Mouse (Mus musculus) forebrain, postnatal 0 days (tissue): ENCODE data around the gene Fam228b. TPM values are rescaled to one million over a fixed set of nuclear protein-coding genes. Genes with fewer than 3 reads are reported as not detected.
A peak's percentile ranks its signal among the peaks of the same experiment; 100 is the strongest.

ENCODE experiments used
- ATAC-seq: fragments of 200-750 bp; cut with Nextera tagmentation; 2 replicates; pipeline ENCODE4 v1.8.0; 2017; ENCODE audit warnings: mild to moderate bottlenecking, moderate library complexity
- DNase-seq: peaks from one replicate; pipeline ENCODE4 v3.0.0-alpha.2; 2015
- H3K27ac ChIP-seq: fragments of 300-500 bp; sonication (generic); 2 replicates; pipeline ENCODE4 v1.5.1; 2014; ENCODE audit warnings: low read depth, mild to moderate bottlenecking, antibody characterized with exemption, low read length, moderate library complexity, mixed read lengths
- H3K27me3 ChIP-seq: fragments of 300-500 bp; sonication (generic); 2 replicates; pipeline ENCODE4 v1.6.1; 2014; ENCODE audit warnings: mild to moderate bottlenecking, low read length, mixed read lengths; ENCODE audit not compliant: insufficient read depth
- H3K36me3 ChIP-seq: fragments of 300-500 bp; sonication (generic); 2 replicates; pipeline ENCODE4 v1.6.1; 2014; ENCODE audit warnings: mild to moderate bottlenecking, moderate library complexity; ENCODE audit not compliant: insufficient read depth
- H3K4me1 ChIP-seq: fragments of 300-500 bp; sonication (generic); 2 replicates; pipeline ENCODE4 v1.6.1; 2014; ENCODE audit warnings: antibody characterized with exemption; ENCODE audit not compliant: insufficient read depth
- H3K4me2 ChIP-seq: fragments of 300-500 bp; sonication (generic); 2 replicates; pipeline ENCODE4 v1.6.1; 2014; ENCODE audit warnings: low read depth, mild to moderate bottlenecking, moderate library complexity
- H3K4me3 ChIP-seq: fragments of 300-500 bp; sonication (generic); 2 replicates; pipeline ENCODE4 v1.5.1; 2014; ENCODE audit warnings: low read depth, low read length, mixed read lengths
- H3K9ac ChIP-seq: fragments of 300-500 bp; sonication (generic); 2 replicates; pipeline ENCODE4 v1.6.1; 2014; ENCODE audit warnings: mild to moderate bottlenecking
- H3K9me3 ChIP-seq: fragments of 300-500 bp; sonication (generic); 2 replicates; pipeline ENCODE4 v1.6.1; 2016; ENCODE audit warnings: low read length
- CTCF ChIP-seq: sonication (generic); IDR thresholded peaks from 2 replicates; pipeline ENCODE4 v1.5.1; 2016; ENCODE audit warnings: antibody characterized with exemption, control low read depth, low read depth
- WGBS: fragments of 180-500 bp; shearing (Covaris S2); extraction: QIAGEN DNeasy Blood & Tissue Kit; methylation state at CpG from one replicate; pipeline ENCODE4 v1.1.7; 2014; 5-methylcytosine and 5-hydroxymethylcytosine counted together
- polyA plus RNA-seq: library from polyadenylated mRNA; unstranded; fragments of >200 nt; fragmentation: Nextera tagmentation; extraction: Ambion mirVana; gene quantifications from 2 replicates; pipeline ENCODE4 v1.2.1, GENCODE M21; 2015
- total RNA-seq: library from RNA; depleted of rRNA; stranded (reverse); fragments of >200 nt; gene quantifications from 2 replicates; pipeline ENCODE4 v1.2.3, GENCODE M21; 2014

Fam228b gene
- total and polyA plus RNA-seq, 2 experiments from 2014 or later: 5.8 to 7.8 TPM

DNA sequence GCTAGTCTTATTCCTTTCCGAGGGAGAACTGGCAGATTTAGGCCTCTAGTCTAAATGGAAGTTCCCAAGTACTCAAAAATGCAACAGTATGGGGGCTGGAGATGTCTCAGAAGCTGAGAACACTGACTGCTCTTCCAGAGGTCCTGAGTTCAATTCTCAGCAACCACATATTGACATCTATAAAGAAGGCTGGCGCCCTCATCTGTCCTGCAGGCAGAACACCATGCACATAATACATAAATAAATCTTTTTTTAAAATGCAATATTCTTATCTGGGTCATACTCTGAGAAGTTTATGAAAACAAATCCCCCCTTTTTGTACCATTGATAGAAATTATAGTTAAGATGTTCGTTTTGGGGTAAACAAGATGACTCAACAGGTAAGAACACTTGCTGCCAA, 26.9 kb downstream of the Fam228b start:
- Histone ChIP-seq H3K9me3 (no peaks in the 10 kb centered on the region), H3K27me3 (no peaks in the 10 kb centered on the region), H3K4me3 (no peak overlapping the region), H3K9ac (no peak overlapping the region), H3K36me3 (no peaks in the 10 kb centered on the region), H3K4me2 (no peak overlapping the region), H3K27ac (no peak overlapping the region), H3K4me1 (no peaks in the 10 kb centered on the region)
- DNase-seq (no peak), ATAC-seq (no peak)
- no peak for TF ChIP-seq CTCF
- WGBS: 91% methylated on average over 3 of the region's 3 CpGs

DNA sequence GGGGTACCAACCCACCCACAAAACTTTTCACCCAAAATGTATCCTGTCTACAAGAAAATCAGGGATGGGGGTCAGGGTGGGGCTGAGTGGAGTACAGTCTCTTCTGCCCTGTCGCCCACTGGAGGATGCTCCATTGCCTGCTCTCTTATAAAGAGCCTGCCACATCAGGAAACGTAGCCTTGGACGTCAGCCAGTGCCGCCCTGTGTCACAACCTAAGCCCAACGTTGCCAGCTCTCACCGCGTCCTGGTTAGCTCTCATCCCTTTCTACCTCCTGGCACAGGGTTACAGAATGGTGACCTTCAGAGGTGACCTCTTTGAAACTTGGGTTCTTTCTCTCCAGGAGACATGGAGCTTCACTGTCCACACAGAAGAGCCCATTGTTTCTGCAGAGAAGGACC, 28.2 kb downstream of the Fam228b start:
- H3K4me2 ChIP-seq: no peak overlapping the region
- no peak overlapping the region for H3K4me3 ChIP-seq
- 67% methylated on average over 7 of the region's 7 CpGs for WGBS
- H3K27me3 ChIP-seq: no peaks in the 10 kb centered on the region
- no peaks in the 10 kb centered on the region for H3K4me1 ChIP-seq
- TF ChIP-seq CTCF: no peak
- DNase-seq (no peak), ATAC-seq (no peak)
- H3K36me3 ChIP-seq: no peaks in the 10 kb centered on the region
- H3K27ac ChIP-seq: no peak overlapping the region
- H3K9me3 ChIP-seq: no peaks in the 10 kb centered on the region
- no peak overlapping the region for H3K9ac ChIP-seq

- DNase-seq (no peak), ATAC-seq (no peak)
- no peak for TF ChIP-seq CTCF
- Histone ChIP-seq H3K4me1 (no peaks in the 10 kb centered on the region), H3K9ac (no peak within 1 kb of the TSS), H3K36me3 (no peaks in the 10 kb centered on the region), H3K4me2 (no peak within 1 kb of the TSS), H3K9me3 (no peaks in the 10 kb centered on the region), H3K27me3 (no peaks in the 10 kb centered on the region), H3K4me3 (no peak within 1 kb of the TSS), H3K27ac (no peak within 1 kb of the TSS)
- WGBS: 81% methylated on average over 18 of the region's 18 CpGs
Measured at GRCm38 (mm10) chr12:4738031-4738576, 31.0 kb downstream of the Fam228b start, which contains the start of gene Fam228a. Gene Fam228a, minus strand, starts transcription at chr12:4738430.

GRCm38 (mm10) chr12:4732332-4732731, 36.7 kb downstream of the Fam228b start:
- no peak overlapping the region for H3K27ac ChIP-seq
- no peak overlapping the region for H3K4me3 ChIP-seq
- no peaks in the 10 kb centered on the region for H3K4me1 ChIP-seq
- H3K36me3 ChIP-seq: no peaks in the 10 kb centered on the region
- H3K9ac ChIP-seq: no peak overlapping the region
- no peaks in the 10 kb centered on the region for H3K27me3 ChIP-seq
- DNase-seq (no peak), ATAC-seq (no peak)
- no peak overlapping the region for H3K4me2 ChIP-seq
- 77% methylated on average over 4 of the region's 4 CpGs for WGBS
- no peaks in the 10 kb centered on the region for H3K9me3 ChIP-seq
- TF ChIP-seq CTCF: no peak

GRCm38 (mm10) chr12:4731629-4732028, 37.4 kb downstream of the Fam228b start:
- Histone ChIP-seq H3K9ac (no peak overlapping the region), H3K4me1 (no peaks in the 10 kb centered on the region), H3K4me3 (no peak overlapping the region), H3K36me3 (no peaks in the 10 kb centered on the region), H3K27me3 (no peaks in the 10 kb centered on the region), H3K4me2 (no peak overlapping the region), H3K9me3 (no peaks in the 10 kb centered on the region), H3K27ac (no peak overlapping the region)
- DNase-seq (no peak), ATAC-seq (no peak)
- no peak for TF ChIP-seq CTCF
- 79% methylated on average over 4 of the region's 4 CpGs for WGBS

DNA sequence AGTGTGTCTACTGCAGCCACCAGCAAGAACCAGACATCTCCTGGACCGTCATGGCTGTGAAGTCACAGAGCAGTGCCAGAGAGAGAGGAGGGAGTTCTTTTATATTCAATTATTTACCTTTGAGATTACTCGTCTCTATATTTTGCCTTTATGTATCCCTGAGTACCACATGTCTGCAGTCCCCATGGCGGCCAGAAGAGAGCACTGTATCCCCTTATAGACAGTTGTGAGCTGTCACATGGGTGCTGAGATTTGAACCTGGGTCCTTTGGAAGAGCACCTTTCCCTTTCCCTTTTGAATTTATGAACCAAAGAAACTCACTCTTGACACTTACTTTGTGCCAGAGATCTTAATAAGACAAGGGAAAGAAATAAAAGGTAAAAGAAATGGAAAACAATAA, 39.9 kb downstream of the Fam228b start:
- H3K27ac ChIP-seq: no peak overlapping the region
- no peak for TF ChIP-seq CTCF
- no peak overlapping the region for H3K4me2 ChIP-seq
- no peak overlapping the region for H3K9ac ChIP-seq
- H3K36me3 ChIP-seq: no peaks in the 10 kb centered on the region
- no peaks in the 10 kb centered on the region for H3K27me3 ChIP-seq
- no peak overlapping the region for H3K4me3 ChIP-seq
- DNase-seq (no peak), ATAC-seq (no peak)
- no peaks in the 10 kb centered on the region for H3K9me3 ChIP-seq
- H3K4me1 ChIP-seq: no peaks in the 10 kb centered on the region
- WGBS: 95% methylated on average over 3 of the region's 3 CpGs

DNA sequence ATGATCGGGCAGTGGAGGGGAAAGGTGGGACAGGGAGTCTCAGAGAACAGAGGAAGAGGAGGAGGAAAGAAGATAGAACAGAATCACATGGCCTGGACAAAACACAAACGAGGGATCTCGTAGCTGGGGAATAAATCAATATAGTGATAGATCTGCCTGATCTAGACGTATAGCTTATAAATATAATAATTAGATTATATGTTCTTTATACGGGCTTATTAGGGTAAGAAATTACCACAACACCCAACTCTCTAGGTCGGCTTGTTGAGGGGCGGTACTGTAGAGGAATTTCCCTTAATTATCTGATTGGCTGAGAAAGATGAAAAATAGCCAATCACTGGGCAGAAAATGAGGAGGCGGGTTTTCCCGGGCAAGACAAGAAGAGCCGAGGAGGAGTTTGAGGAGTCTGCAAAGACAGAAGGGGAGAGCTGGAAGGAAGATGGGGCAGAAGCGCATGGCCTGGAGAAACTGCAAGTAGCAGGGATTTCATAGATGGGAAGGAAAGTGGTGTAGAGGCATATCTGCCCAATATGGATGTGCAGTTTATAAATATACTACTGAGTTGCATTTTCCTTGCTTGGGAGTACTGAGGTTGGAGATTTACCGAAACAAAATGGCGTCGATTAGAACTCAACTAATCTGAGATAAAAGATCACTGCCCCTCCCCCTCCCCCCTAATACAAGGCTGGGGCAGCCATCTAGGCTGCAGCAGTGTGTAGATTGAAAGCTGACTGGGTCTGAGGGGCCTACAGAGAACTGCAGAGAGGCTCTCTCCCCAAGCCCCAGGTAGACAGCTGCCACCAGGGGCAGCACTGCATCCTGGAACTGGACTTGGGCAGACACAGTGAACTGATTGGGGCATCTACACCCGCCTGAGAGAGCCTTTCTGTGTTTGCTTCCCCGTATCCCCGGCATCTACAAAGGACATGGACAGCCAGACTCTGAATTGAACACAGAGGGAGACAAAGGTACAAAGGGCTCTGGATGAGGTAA, 49.0 kb downstream of the Fam228b start:
- no peaks in the 10 kb centered on the region for H3K27me3 ChIP-seq
- H3K9ac ChIP-seq: no peak overlapping the region
- ATAC-seq (no peak), DNase-seq (no peak)
- H3K9me3 ChIP-seq: no peaks in the 10 kb centered on the region
- 0 out of 2 replicates have a peak, but pooled peaks have one; percentile 11 for TF ChIP-seq CTCF
- no peaks in the 10 kb centered on the region for H3K4me1 ChIP-seq
- 79% methylated on average over 17 of the region's 17 CpGs for WGBS
- no peak overlapping the region for H3K4me3 ChIP-seq
- H3K27ac ChIP-seq: no peak overlapping the region
- H3K4me2 ChIP-seq: no peak overlapping the region
- no peaks in the 10 kb centered on the region for H3K36me3 ChIP-seq
